Mouse (Mus musculus) layer of hippocampus, adult 2 months (tissue): ENCODE results near the gene Tbk1. TPM values are rescaled to one million over a fixed set of nuclear protein-coding genes. Genes with fewer than 3 reads are reported as not detected.

ENCODE experiments used
- DNase-seq, 2 experiments: peaks; one replicate each; pipeline ENCODE4 v3.0.0; 2022; ENCODE audit warnings: low spot score in 2 of 2
- H3K27ac ChIP-seq: fragments of 200-600 bp; 2 replicates; pipeline ENCODE4 v1.8.1; 2022
- H3K4me3 ChIP-seq: fragments of 200-600 bp; 2 replicates; pipeline ENCODE4 v1.8.1; 2022; ENCODE audit warnings: mild to moderate bottlenecking
- CTCF ChIP-seq: fragments of 200-600 bp; conservative IDR thresholded peaks from 2 replicates; pipeline ENCODE4 v1.8.1; 2022; ENCODE audit warnings: antibody characterized with exemption, mild to moderate bottlenecking, moderate library complexity
- microRNA-seq, 2 experiments: library from miRNA; unstranded; fragments of <30 nt; microRNA quantifications; one replicate each; pipeline ENCODE4 v1.2.0; 2021
- total RNA-seq, 2 experiments: library from RNA; stranded (reverse); gene quantifications; 2 replicates each; pipeline ENCODE4 v1.2.3; 2021

The Tbk1 gene
- total RNA-seq, 2 experiments from 2014 or later, result 49.3 to 55.6 TPM

DNA sequence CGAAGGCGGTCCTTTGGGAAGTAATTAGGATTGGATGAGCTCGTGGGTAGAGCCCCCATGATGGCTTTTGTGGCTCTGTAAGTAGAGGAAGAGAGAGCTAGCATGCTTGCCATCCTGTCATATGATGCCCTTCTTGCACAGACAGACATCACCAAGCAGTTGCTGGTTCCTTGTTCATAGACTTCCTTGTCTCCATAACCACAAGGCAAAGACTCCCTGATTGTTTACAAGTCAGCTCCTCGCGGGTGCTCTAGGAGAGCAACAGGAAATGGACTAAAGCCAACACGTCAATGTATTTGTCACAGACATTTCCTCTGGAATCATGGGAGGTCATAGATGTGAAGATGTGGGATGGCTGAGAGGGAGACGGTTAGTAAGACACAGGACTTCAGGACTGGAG is 90.0 kb downstream of the Tbk1 start:
- H3K4me3 ChIP-seq, result no peak overlapping the region
- DNase-seq, result no peak
- no peak overlapping the region for H3K27ac ChIP-seq
- TF ChIP-seq CTCF, result no peak

Small RNA genes lying within 50 kb of the gene (microRNA-seq; reads per million reads assigned to microRNA genes)
- 0 reads per million in 2 experiments for gene Gm24330

Other genes with a start within 250 kb of the Tbk1 start
- 10 to 100 TPM; 37.0 to 37.2 TPM for gene Tbc1d30, start 235.5 kb downstream of the Tbk1 start, total RNA-seq
- gene Gns, start 221.7 kb downstream of the Tbk1 start, total RNA-seq, result 10 to 100 TPM; 78.8 to 83.5 TPM
- gene Rassf3, start 110.4 kb downstream of the Tbk1 start, total RNA-seq, result 1 to 10 TPM; 8.8 to 9.3 TPM
- 10 to 100 TPM; 70.0 to 71.6 TPM for gene Xpot, start 39.5 kb upstream of the Tbk1 start, total RNA-seq
- under 1 TPM in 1 of 2 experiments, not detected in 1; 0.54 TPM for gene D930020B18Rik, start 54.8 kb upstream of the Tbk1 start, total RNA-seq
- gene BC048403, start 153.2 kb upstream of the Tbk1 start, total RNA-seq, result 10 to 100 TPM in 1 of 2 experiments, 1 to 10 TPM in 1; 9.7 to 10.2 TPM